Mouse (Mus musculus) limb, embryonic 15.5 days (tissue): ENCODE results near the gene Coro2b. TPM values are rescaled to one million over a fixed set of nuclear protein-coding genes. Genes with fewer than 3 reads are reported as not detected.
"Not testable (repeated sequence)": the region's sequence is repeated elsewhere in the genome, so short reads cannot be mapped to it uniquely, and the experiment has no call there.

Experiments
- ATAC-seq: fragments of 200-750 bp; cut with Nextera tagmentation; 2 replicates; pipeline ENCODE4 v1.8.0; 2017; ENCODE audit warnings: low read depth, moderate TSS enrichment; ENCODE audit not compliant: insufficient number of reproducible peaks, low FRiP score, low TSS enrichment
- H3K27ac ChIP-seq: fragments of 300-500 bp; sonication (generic); 2 replicates; pipeline ENCODE4 v1.5.1; 2015; ENCODE audit warnings: moderate library complexity, mild to moderate bottlenecking, inconsistent platforms
- H3K27me3 ChIP-seq: fragments of 300-500 bp; sonication (generic); 2 replicates; pipeline ENCODE4 v1.6.1; 2015; ENCODE audit warnings: inconsistent platforms
- H3K36me3 ChIP-seq: fragments of 300-500 bp; sonication (generic); 2 replicates; pipeline ENCODE4 v1.6.1; 2015; ENCODE audit warnings: inconsistent platforms
- H3K4me1 ChIP-seq: fragments of 300-500 bp; sonication (generic); 2 replicates; pipeline ENCODE4 v1.6.1; 2015; ENCODE audit warnings: inconsistent platforms
- H3K4me2 ChIP-seq: fragments of 300-500 bp; sonication (generic); 2 replicates; pipeline ENCODE4 v1.6.1; 2015; ENCODE audit warnings: mild to moderate bottlenecking, inconsistent platforms
- H3K4me3 ChIP-seq: fragments of 300-500 bp; sonication (generic); 2 replicates; pipeline ENCODE4 v1.5.1; 2015; ENCODE audit warnings: mild to moderate bottlenecking, inconsistent platforms
- H3K9ac ChIP-seq: fragments of 300-500 bp; sonication (generic); 2 replicates; pipeline ENCODE4 v1.6.1; 2015; ENCODE audit warnings: inconsistent platforms
- H3K9me3 ChIP-seq: fragments of 300-500 bp; sonication (generic); 2 replicates; pipeline ENCODE4 v1.6.1; 2016; ENCODE audit warnings: inconsistent platforms
- WGBS: fragments of 180-500 bp; shearing (Covaris S2); methylation state at CpG from one replicate; pipeline ENCODE4 v1.1.7; 2015; 5-methylcytosine and 5-hydroxymethylcytosine counted together
- polyA plus RNA-seq: library from polyadenylated mRNA; unstranded; fragments of >200 nt; fragmentation: Nextera tagmentation; extraction: Ambion mirVana; gene quantifications from 2 replicates; pipeline ENCODE4 v1.2.1, GENCODE M21; 2015

Gene Coro2b
- polyA plus RNA-seq, 1 experiment from 2014 or later: 9.4 TPM

DNA sequence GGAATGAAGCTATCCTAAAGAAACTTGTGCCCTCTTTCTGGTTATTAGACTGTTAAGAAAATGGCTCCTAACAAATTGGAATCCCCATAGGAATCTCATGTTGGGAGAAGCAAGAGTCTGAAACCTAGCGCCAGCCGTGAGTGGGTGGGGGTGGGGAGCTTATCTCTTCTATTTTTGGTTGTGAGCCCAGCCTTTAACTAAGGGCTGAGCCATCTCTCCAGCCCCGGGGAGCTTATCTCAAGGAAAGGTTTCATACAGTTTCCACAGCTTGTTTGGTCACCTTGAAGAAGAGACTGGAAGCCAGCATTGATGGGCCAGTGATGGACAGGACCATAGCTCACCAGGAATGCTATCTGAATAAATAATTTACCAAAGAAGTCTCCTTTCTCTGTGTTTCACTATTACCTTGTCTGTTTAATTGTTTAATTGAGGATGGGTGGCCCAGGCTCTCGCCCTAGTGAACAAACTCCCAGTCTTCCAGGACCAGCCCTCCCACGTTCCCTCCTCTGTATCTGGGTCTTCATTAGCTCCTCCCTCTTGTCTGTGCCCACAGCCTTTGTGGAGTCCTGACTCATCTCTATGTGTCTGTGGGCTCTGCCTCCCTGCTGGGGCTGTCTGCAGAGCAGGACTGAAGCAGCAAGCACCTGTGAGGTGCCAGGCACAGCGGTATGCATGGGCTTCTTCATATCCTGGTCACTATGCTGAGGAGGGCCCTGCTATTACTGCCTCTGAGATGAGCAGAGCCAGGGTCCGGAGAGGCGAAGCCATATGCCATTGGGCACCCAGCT lies 85.1 kb downstream of the Coro2b start:
- ATAC-seq: no peak
- Histone ChIP-seq H3K36me3 (no peaks in the 10 kb centered on the region), H3K9ac (no peak overlapping the region), H3K4me3 (no peak overlapping the region), H3K4me2 (no peak overlapping the region), H3K9me3 (no peaks in the 10 kb centered on the region), H3K4me1 (peaks cover 15% of the 10 kb centered on the region), H3K27me3 (no peaks in the 10 kb centered on the region), H3K27ac (no peak overlapping the region)
- WGBS: 78% methylated on average over 8 of the region's 8 CpGs

DNA sequence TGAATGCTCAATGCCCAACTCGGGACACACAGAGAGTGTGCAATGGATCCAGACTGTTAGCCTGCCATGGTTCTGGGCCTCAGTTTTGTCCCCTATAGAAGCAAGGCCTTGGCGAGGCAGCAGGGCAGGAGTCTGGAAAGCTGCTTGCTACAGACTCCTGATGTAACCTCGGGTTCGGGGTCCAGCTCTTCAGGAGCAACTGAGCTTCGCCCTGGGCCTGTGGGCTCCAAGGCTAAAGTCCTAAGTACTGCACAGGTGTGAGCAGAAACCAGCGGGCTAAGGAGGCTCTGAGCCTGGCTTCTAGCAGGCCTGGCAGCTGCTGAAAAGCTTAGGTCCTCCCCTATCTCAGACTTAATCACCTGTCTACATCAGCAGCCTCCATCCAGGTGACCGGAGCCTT lies 86.0 kb downstream of the Coro2b start:
- no peak for ATAC-seq
- Histone ChIP-seq H3K9ac (no peak overlapping the region), H3K27me3 (no peaks in the 10 kb centered on the region), H3K4me3 (no peak overlapping the region), H3K4me1 (peaks cover 11% of the 10 kb centered on the region), H3K27ac (no peak overlapping the region), H3K36me3 (no peaks in the 10 kb centered on the region), H3K9me3 (no peaks in the 10 kb centered on the region), H3K4me2 (no peak overlapping the region)
- 81% methylated on average over 7 of the region's 7 CpGs for WGBS

GRCm38 (mm10) chr9:62450355-62450754 lies 86.5 kb downstream of the Coro2b start:
- no peaks in the 10 kb centered on the region for H3K36me3 ChIP-seq
- WGBS: 79% methylated on average over 6 of the region's 6 CpGs
- peaks cover 6% of the 10 kb centered on the region for H3K4me1 ChIP-seq
- no peak overlapping the region for H3K9ac ChIP-seq
- no peak overlapping the region for H3K4me2 ChIP-seq
- H3K4me3 ChIP-seq: no peak overlapping the region
- H3K27ac ChIP-seq: no peak overlapping the region
- ATAC-seq: no peak
- H3K9me3 ChIP-seq: no peaks in the 10 kb centered on the region
- no peaks in the 10 kb centered on the region for H3K27me3 ChIP-seq

GRCm38 (mm10) chr9:62447337-62447736 lies 89.5 kb downstream of the Coro2b start:
- H3K4me2 ChIP-seq, ATAC-seq, H3K9ac ChIP-seq, H3K4me1 ChIP-seq, H3K36me3 ChIP-seq, H3K27ac ChIP-seq, H3K27me3 ChIP-seq, H3K4me3 ChIP-seq, H3K9me3 ChIP-seq: not testable (repeated sequence)
- WGBS: 93% methylated on average over 5 of the region's 10 CpGs

DNA sequence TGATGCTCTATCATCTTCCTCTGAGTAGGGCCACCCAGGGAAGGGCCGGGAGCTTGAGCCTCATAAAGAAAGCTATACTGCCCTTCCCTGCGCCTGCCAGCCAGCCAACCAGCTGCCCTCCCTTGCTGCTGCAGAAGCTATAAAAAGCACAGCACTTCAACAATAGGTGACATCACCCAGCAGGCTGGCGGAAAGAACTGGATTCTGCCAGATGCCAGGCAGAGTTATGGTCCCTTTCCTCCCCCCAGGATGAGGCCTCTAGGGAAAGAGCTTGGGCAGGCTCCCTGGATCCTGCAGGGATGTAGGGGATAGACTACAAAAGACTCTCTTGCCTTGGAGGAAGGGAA lies 98.1 kb downstream of the Coro2b start:
- H3K27ac ChIP-seq: peak overlapping the region; percentile 67
- peaks cover 24% of the 10 kb centered on the region for H3K4me1 ChIP-seq
- peak; percentile 55; the same call in 1 of the 2 replicates for ATAC-seq
- no peak overlapping the region for H3K4me3 ChIP-seq
- no peaks in the 10 kb centered on the region for H3K9me3 ChIP-seq
- H3K36me3 ChIP-seq: no peaks in the 10 kb centered on the region
- H3K27me3 ChIP-seq: no peaks in the 10 kb centered on the region
- WGBS: 32% methylated on average over 3 of the region's 3 CpGs
- no peak overlapping the region for H3K9ac ChIP-seq
- H3K4me2 ChIP-seq: no peak overlapping the region

GRCm38 (mm10) chr9:62438085-62438754 lies 98.6 kb downstream of the Coro2b start:
- H3K4me2 ChIP-seq: no peak overlapping the region
- peaks cover 24% of the 10 kb centered on the region for H3K4me1 ChIP-seq
- ATAC-seq: no peak
- no peaks in the 10 kb centered on the region for H3K36me3 ChIP-seq
- no peak overlapping the region for H3K9ac ChIP-seq
- no peaks in the 10 kb centered on the region for H3K9me3 ChIP-seq
- H3K27me3 ChIP-seq: no peaks in the 10 kb centered on the region
- 43% methylated on average over 5 of the region's 5 CpGs for WGBS
- peak overlapping the region; percentile 67 for H3K27ac ChIP-seq
- no peak overlapping the region for H3K4me3 ChIP-seq

- 94% methylated on average over 7 of the region's 7 CpGs for WGBS
- no peaks in the 10 kb centered on the region for H3K36me3 ChIP-seq
- no peak overlapping the region for H3K4me2 ChIP-seq
- H3K4me3 ChIP-seq: no peak overlapping the region
- peaks cover 24% of the 10 kb centered on the region for H3K4me1 ChIP-seq
- no peaks in the 10 kb centered on the region for H3K9me3 ChIP-seq
- no peak for ATAC-seq
- no peak overlapping the region for H3K27ac ChIP-seq
- H3K27me3 ChIP-seq: no peaks in the 10 kb centered on the region
- no peak overlapping the region for H3K9ac ChIP-seq
Observed at GRCm38 (mm10) chr9:62437446-62437845, 99.4 kb downstream of the Coro2b start.

- H3K4me1 ChIP-seq: peaks cover 24% of the 10 kb centered on the region
- peak overlapping the region; percentile 83 for H3K27ac ChIP-seq
- no peaks in the 10 kb centered on the region for H3K9me3 ChIP-seq
- peak overlapping the region; percentile 16 for H3K4me3 ChIP-seq
- H3K36me3 ChIP-seq: peaks cover 4% of the 10 kb centered on the region; the same call in 1 of the 2 replicates
- no peak overlapping the region for H3K9ac ChIP-seq
- ATAC-seq: peak; percentile 84
- peak overlapping the region; percentile 30 for H3K4me2 ChIP-seq
- 6% methylated on average over 12 of the region's 12 CpGs for WGBS
- no peaks in the 10 kb centered on the region for H3K27me3 ChIP-seq
Observed at GRCm38 (mm10) chr9:62435613-62436318, 101.1 kb downstream of the Coro2b start.

DNA sequence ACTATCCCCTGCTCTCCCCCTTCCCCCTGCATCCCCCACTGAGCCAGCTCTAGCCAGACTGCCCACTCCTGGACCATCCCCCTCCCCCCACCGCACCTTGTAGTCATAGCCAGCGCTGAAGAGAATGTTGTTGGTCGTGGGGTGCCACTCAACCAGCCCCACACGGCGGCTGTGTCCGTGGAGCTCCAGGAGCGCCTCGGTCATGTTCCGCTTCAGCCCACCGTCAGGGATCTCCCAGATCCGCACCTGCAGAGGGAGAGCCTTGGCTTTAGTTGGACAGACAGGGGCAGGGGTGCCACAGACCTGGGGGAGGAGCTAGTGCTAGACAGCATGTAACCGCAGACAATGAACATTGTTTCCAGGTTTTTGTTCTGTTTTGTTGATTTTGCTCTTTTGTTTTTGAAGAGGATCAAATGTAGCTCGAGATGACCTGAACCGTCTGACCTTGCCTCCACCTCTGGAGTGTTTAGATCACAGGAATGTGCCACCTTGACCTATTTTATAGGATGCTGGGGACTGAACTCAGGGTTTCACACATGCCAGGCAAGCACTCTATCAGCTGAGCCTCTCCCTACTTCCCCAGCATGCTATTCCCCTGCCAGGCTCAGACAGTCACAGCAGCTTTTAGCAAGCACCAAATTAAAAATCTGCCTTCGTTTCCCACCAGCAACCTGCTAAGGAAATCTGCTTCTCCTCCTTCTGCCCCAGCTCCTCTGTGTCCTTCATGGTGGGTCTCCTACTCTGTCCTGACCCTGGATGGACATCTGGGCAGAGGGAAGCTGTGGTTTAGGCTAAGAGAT lies 104.4 kb downstream of the Coro2b start:
- no peak for ATAC-seq
- H3K9me3 ChIP-seq: no peaks in the 10 kb centered on the region
- WGBS: 78% methylated on average over 15 of the region's 15 CpGs
- H3K27ac ChIP-seq: no peak overlapping the region
- H3K27me3 ChIP-seq: no peaks in the 10 kb centered on the region
- peaks cover 12% of the 10 kb centered on the region for H3K36me3 ChIP-seq
- no peak overlapping the region for H3K4me3 ChIP-seq
- H3K4me2 ChIP-seq: no peak overlapping the region
- H3K4me1 ChIP-seq: peaks cover 14% of the 10 kb centered on the region
- no peak overlapping the region for H3K9ac ChIP-seq

DNA sequence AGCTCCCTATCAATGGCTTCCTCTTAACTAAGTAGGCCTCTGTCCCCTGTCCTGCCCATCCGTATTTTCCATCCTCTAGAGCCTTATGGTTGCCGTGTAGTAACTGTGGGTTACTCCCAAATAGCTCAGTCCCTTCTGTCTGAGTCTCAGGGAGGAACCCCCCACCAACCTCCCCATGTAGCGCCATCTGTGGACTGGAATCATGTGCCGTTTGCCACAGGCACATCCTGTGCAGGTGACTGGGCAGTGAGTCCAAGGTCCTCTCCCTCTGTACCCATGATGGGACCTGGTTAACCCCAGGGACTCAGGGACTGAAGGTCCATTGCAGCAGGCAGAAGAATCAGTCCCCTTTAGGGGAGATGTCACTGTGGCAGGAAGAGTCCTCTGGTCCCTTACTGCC lies 106.1 kb downstream of the Coro2b start:
- Histone ChIP-seq H3K27ac (no peak overlapping the region), H3K4me3 (no peak overlapping the region), H3K4me2 (no peak overlapping the region), H3K9ac (no peak overlapping the region), H3K36me3 (peaks cover 12% of the 10 kb centered on the region), H3K4me1 (peaks cover 7% of the 10 kb centered on the region), H3K27me3 (no peaks in the 10 kb centered on the region), H3K9me3 (no peaks in the 10 kb centered on the region)
- WGBS: 85% methylated on average over 4 of the region's 4 CpGs
- ATAC-seq: no peak

GRCm38 (mm10) chr9:62427010-62427409 lies 109.8 kb downstream of the Coro2b start:
- Histone ChIP-seq H3K4me2 (no peak overlapping the region), H3K9me3 (no peaks in the 10 kb centered on the region), H3K4me1 (no peaks in the 10 kb centered on the region), H3K4me3 (no peak overlapping the region), H3K36me3 (peaks cover 18% of the 10 kb centered on the region), H3K27me3 (no peaks in the 10 kb centered on the region), H3K27ac (no peak overlapping the region), H3K9ac (no peak overlapping the region)
- WGBS: 78% methylated on average over 8 of the region's 8 CpGs
- ATAC-seq: no peak
